Mouse (Mus musculus): ENCODE measurements around the gene Gm648.
"Not testable (repeated sequence)": the region's sequence is repeated elsewhere in the genome, so short reads cannot be mapped to it uniquely, and the experiment has no call there.

Gene Gm648

GRCm38 (mm10) chrX:56549506-56549905 is at the start of gene Gm648:
Gene Gm648 (minus strand): TSS chrX:56549606.
- DNase-seq (ENCODE audit: low spot score in 2 of 2) = no peak

GRCm38 (mm10) chrX:56597887-56598640 is 48.7 kb upstream of the Gm648 start, which contains the start of gene Mmgt1:
Gene Mmgt1 (minus strand): TSS chrX:56598069.
- DNase-seq (ENCODE audit: low spot score in 2 of 2) = peak; percentile 90 to 94

- DNase-seq (ENCODE audit: low spot score in 2 of 2) = no peak
Observed at GRCm38 (mm10) chrX:56597219-56597886, 47.9 kb upstream of the Gm648 start.

- no peak for DNase-seq (ENCODE audit: low spot score in 2 of 2)
Observed at GRCm38 (mm10) chrX:56578200-56578599, 28.8 kb upstream of the Gm648 start.

DNA sequence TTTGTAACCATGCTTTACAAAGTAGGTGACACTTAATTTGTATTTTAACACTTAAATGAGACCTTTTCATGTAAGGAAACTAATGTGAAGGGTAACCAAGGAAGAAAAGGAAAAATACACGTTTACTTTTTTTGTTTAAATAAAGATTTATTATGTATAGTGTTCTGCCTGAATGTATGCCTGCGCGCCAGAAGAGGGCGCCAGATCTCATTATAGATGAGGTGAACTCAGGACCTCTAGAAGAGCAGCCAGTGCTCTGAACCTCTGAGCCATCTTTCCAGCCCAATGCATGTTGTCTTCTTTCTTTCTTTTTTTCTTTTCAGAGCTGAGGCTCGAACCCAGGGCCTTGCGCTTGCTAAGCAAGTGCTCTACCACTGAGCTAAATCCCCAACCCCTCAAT is 23.1 kb upstream of the Gm648 start:
- DNase-seq (ENCODE audit: low spot score in 2 of 2) = no peak

DNA sequence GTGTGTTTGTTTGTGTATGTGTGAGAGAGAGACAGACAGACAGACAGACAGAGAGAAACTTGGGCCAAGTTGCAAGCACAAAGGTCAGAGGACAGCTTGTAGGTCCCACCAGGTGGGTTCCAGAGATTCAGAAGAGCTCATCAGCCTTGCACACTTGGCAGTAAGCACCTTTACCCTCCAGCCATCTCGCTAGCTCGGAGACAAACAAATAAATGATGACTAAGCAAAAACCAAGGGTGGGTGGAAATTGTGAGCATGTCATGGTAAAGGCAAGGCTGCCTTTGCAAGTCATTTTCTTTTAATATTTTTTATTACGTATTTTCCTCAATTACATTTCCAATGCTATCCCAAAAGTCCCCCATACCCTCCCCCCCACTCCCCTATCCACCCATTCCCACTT is 4.2 kb upstream of the Gm648 start:
- no peak for DNase-seq (ENCODE audit: low spot score in 2 of 2)

DNA sequence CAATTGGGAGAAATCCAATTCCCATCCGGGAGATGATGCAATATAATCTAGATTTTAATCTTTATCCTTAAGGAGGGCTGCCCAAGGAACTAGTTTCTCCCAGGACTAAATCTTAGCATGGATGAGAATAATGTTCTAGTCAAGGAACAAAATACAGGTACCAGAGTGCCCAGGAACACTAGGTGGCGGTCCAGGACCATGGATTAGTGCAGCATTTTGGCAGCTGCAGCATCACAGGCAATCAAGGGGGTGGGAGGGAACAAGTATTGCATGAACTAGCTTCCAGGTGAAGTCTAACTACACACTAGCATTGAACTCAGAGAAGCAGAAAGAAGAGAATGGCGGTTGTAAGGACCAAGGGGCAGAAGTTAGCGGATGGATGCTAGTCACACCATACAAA is 12.2 kb downstream of the Gm648 start:
- DNase-seq (ENCODE audit: low spot score in 2 of 2) = peak in 1 of 2 experiments; percentile 19

- peak in 1 of 2 experiments; percentile 66 for DNase-seq (ENCODE audit: low spot score in 2 of 2)
Observed at GRCm38 (mm10) chrX:56531266-56531665, 18.1 kb downstream of the Gm648 start.

GRCm38 (mm10) chrX:56524442-56524841 is 25.0 kb downstream of the Gm648 start, which contains the start of gene Gm10477:
Gene Gm10477 (plus strand): TSS chrX:56524742.
- DNase-seq (ENCODE audit: low spot score in 2 of 2) = not testable (repeated sequence)

GRCm38 (mm10) chrX:56497241-56497640 is 52.2 kb downstream of the Gm648 start:
- DNase-seq (ENCODE audit: low spot score in 2 of 2) = no peak

Data from left cerebral cortex, adult 9 months (tissue).